Mouse (Mus musculus) intestine, postnatal 0 days (tissue): ENCODE measurements around the gene Utp20. TPM values are rescaled to one million over a fixed set of nuclear protein-coding genes. Genes with fewer than 3 reads are reported as not detected.
"Not testable (repeated sequence)": the region's sequence is repeated elsewhere in the genome, so short reads cannot be mapped to it uniquely, and the experiment has no call there.

ENCODE experiments used
- ATAC-seq: fragments of 200-750 bp; cut with Nextera tagmentation; 2 replicates; pipeline ENCODE4 v1.8.0; 2017; ENCODE audit warnings: mild to moderate bottlenecking, moderate TSS enrichment, moderate library complexity
- H3K27ac ChIP-seq: fragments of 300-500 bp; sonication (generic); 2 replicates; pipeline ENCODE4 v1.5.1; 2014; ENCODE audit warnings: mild to moderate bottlenecking, low read depth, low read length, moderate library complexity
- H3K27me3 ChIP-seq: fragments of 300-500 bp; sonication (generic); replicated peaks from 2 replicates; pipeline ENCODE4 v1.6.1; 2014; ENCODE audit warnings: low read length, mixed read lengths; ENCODE audit not compliant: control insufficient read depth, insufficient read depth
- H3K36me3 ChIP-seq: fragments of 300-500 bp; sonication (generic); 2 replicates; pipeline ENCODE4 v1.6.1; 2014; ENCODE audit warnings: mild to moderate bottlenecking, moderate library complexity; ENCODE audit not compliant: control insufficient read depth, insufficient read depth
- H3K4me1 ChIP-seq: fragments of 300-500 bp; sonication (generic); replicated peaks from 2 replicates; pipeline ENCODE4 v1.6.1; 2014; ENCODE audit warnings: antibody characterized with exemption, low read length, mixed read lengths; ENCODE audit not compliant: control insufficient read depth, insufficient read depth
- H3K4me2 ChIP-seq: fragments of 300-500 bp; sonication (generic); replicated peaks from 2 replicates; pipeline ENCODE4 v1.6.1; 2014; ENCODE audit warnings: low read depth, mild to moderate bottlenecking, moderate library complexity
- H3K4me3 ChIP-seq: fragments of 300-500 bp; sonication (generic); 2 replicates; pipeline ENCODE4 v1.5.1; 2014; ENCODE audit warnings: low read depth, low read length
- H3K9ac ChIP-seq: fragments of 300-500 bp; sonication (generic); 2 replicates; pipeline ENCODE4 v1.6.1; 2014; ENCODE audit warnings: mild to moderate bottlenecking, low read depth, low read length
- H3K9me3 ChIP-seq: fragments of 300-500 bp; sonication (generic); 2 replicates; pipeline ENCODE4 v1.6.1; 2016; ENCODE audit warnings: mixed run types; ENCODE audit not compliant: control insufficient read depth
- CTCF ChIP-seq: sonication (generic); IDR thresholded peaks from 2 replicates; pipeline ENCODE4 v1.5.1; 2016; ENCODE audit warnings: low read depth, mild to moderate bottlenecking, control low read depth, antibody characterized with exemption, moderate library complexity
- WGBS: fragments of 180-500 bp; shearing (Covaris S2); extraction: QIAGEN DNeasy Blood & Tissue Kit; methylation state at CpG from one replicate; pipeline ENCODE4 v1.1.7; 2014; 5-methylcytosine and 5-hydroxymethylcytosine counted together
- polyA plus RNA-seq: library from polyadenylated mRNA; unstranded; fragments of >200 nt; fragmentation: Nextera tagmentation; extraction: Ambion mirVana; gene quantifications from 2 replicates; pipeline ENCODE4 v1.2.1, GENCODE M21; 2015

Gene Utp20
- polyA plus RNA-seq, 1 experiment from 2014 or later, result 4.6 TPM

DNA sequence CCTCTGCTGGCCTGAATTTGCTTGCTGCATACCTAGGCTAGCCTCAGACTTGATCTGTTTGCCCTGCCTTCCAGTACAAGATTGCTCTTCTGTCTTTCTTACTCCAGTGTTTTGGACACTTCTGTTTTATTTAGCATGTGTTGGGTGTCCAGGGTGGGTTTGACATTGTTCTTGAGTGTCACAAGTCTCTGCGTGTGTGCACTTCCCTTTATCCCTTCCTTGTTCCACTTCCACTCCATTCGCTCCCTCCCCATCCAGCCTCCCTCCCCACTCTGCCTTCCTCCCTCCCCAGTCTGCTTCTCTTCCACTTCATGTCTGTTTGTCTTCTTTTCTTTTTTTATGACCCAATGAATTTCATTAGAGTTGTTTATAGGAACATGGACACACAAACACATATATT lies 85.2 kb downstream of the Utp20 start:
- 84% methylated on average over 2 of the region's 2 CpGs for WGBS
- TF ChIP-seq CTCF, result no peak
- no peak overlapping the region for H3K27ac ChIP-seq
- no peak for ATAC-seq
- no peak overlapping the region for H3K4me2 ChIP-seq
- peaks cover 51% of the 10 kb centered on the region for H3K36me3 ChIP-seq
- H3K27me3 ChIP-seq, result no peaks in the 10 kb centered on the region
- H3K9ac ChIP-seq, result no peak overlapping the region
- H3K9me3 ChIP-seq, result no peaks in the 10 kb centered on the region
- no peak overlapping the region for H3K4me3 ChIP-seq
- no peaks in the 10 kb centered on the region for H3K4me1 ChIP-seq

DNA sequence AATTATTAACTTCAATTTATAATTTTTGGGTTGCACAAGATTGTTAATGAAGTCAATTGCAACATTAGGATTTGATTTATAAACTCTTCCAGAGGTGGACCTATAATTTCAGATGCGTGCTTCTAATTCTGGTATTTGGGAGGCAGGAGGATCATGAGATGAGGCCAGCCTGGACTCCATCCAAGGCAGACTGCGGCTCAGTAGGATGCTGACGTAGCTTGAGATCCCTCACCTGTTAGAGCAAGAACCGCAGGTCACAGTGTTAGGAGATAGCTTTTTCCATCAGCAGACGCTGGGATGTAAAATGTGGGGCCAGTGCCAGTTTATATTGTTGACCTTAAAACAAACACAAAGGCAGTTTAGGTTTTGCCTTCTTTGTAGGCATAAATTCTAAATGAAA lies 85.8 kb downstream of the Utp20 start:
- 80% methylated on average over 5 of the region's 5 CpGs for WGBS
- no peak for ATAC-seq
- peaks cover 52% of the 10 kb centered on the region for H3K36me3 ChIP-seq

DNA sequence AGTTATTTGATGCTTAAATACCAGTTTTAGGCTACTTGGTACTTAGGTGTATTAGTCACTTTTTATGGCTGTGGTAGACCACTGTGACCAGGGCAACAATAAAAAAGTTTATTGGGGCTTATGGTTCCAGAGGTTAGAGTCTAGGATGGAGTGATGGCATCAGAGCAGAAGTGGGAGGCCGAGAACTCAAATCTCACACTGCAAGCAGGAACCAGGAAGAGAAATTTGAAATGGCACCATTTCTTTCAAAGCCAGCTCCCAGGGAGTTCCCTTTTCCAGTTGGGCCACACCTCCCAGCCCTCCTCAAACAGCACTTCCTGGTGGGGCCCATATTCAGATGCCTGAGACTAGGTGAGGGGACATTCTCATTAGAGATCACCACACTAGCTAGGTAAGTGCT lies 86.8 kb downstream of the Utp20 start:
- 50% methylated on average over 1 of the region's 1 CpGs for WGBS
- Histone ChIP-seq H3K4me1 (no peaks in the 10 kb centered on the region), H3K4me2 (no peak overlapping the region), H3K27me3 (no peaks in the 10 kb centered on the region), H3K9ac (no peak overlapping the region), H3K4me3 (no peak overlapping the region), H3K27ac (no peak overlapping the region), H3K36me3 (peaks cover 44% of the 10 kb centered on the region), H3K9me3 (no peaks in the 10 kb centered on the region)
- peak; percentile 83 for ATAC-seq
- TF ChIP-seq CTCF, result no peak

More for the DNA sequence above, 85.8 kb downstream of the Utp20 start:
- H3K4me1 ChIP-seq, result no peaks in the 10 kb centered on the region
- no peak overlapping the region for H3K4me3 ChIP-seq
- no peak overlapping the region for H3K4me2 ChIP-seq
- H3K9me3 ChIP-seq, result no peaks in the 10 kb centered on the region
- no peaks in the 10 kb centered on the region for H3K27me3 ChIP-seq
- TF ChIP-seq CTCF, result no peak
- H3K27ac ChIP-seq, result no peak overlapping the region
- no peak overlapping the region for H3K9ac ChIP-seq

DNA sequence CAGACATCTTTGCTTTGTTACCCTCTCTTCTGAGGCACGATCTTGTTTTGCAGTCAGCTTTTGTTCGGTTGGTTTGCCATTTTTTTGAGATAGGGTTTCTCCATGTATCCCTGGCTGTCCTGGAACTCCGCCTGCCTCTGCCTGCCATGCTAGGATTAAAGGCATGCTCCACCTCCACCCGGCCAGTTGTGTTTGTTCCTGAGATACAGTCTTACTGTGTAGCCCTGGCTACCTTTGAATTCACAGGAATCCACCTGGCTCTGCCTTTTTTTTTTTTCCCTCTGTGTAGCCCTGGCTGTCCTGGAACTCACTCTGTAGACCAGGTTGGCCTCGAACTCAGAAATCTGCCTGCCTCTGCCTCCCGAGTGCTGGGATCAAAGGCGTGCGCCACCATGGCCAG lies 87.5 kb downstream of the Utp20 start:
- peaks cover 37% of the 10 kb centered on the region for H3K36me3 ChIP-seq
- not testable (repeated sequence) for ATAC-seq
- 97% methylated on average over 8 of the region's 8 CpGs for WGBS

DNA sequence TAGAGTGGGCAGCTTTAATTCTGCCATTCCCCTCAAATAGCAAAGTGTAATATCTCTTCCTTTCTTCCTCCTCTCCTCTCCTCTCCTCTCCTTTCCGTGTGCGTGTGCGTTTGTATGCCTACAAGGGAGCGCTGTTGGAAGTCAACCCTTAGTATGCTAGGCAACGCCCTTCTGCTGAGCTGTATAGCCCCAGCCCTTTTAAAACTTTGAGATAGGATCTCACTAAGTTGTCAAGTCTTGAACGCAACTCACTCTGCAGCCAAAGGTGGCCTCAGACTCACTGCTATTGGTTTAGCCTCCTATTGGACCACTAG lies 94.3 kb downstream of the Utp20 start:
- peak overlapping the region; percentile 80 for H3K4me2 ChIP-seq
- peak overlapping the region; percentile 100 for H3K4me3 ChIP-seq
- no peaks in the 10 kb centered on the region for H3K27me3 ChIP-seq
- H3K36me3 ChIP-seq, result peaks cover 9% of the 10 kb centered on the region
- H3K9ac ChIP-seq, result peak overlapping the region; percentile 95
- WGBS, result 1% methylated on average over 6 of the region's 6 CpGs
- no peaks in the 10 kb centered on the region; the same call in 1 of the 2 replicates for H3K4me1 ChIP-seq
- no peaks in the 10 kb centered on the region for H3K9me3 ChIP-seq
- peak; percentile 51; the same call in 1 of the 2 replicates for ATAC-seq
- peak overlapping the region; percentile 95 for H3K27ac ChIP-seq
- TF ChIP-seq CTCF, result no peak

More for the DNA sequence above, 87.5 kb downstream of the Utp20 start:
- not testable (repeated sequence) for H3K4me1 ChIP-seq, H3K4me2 ChIP-seq, H3K9ac ChIP-seq, H3K27me3 ChIP-seq, H3K27ac ChIP-seq, H3K4me3 ChIP-seq, H3K9me3 ChIP-seq

DNA sequence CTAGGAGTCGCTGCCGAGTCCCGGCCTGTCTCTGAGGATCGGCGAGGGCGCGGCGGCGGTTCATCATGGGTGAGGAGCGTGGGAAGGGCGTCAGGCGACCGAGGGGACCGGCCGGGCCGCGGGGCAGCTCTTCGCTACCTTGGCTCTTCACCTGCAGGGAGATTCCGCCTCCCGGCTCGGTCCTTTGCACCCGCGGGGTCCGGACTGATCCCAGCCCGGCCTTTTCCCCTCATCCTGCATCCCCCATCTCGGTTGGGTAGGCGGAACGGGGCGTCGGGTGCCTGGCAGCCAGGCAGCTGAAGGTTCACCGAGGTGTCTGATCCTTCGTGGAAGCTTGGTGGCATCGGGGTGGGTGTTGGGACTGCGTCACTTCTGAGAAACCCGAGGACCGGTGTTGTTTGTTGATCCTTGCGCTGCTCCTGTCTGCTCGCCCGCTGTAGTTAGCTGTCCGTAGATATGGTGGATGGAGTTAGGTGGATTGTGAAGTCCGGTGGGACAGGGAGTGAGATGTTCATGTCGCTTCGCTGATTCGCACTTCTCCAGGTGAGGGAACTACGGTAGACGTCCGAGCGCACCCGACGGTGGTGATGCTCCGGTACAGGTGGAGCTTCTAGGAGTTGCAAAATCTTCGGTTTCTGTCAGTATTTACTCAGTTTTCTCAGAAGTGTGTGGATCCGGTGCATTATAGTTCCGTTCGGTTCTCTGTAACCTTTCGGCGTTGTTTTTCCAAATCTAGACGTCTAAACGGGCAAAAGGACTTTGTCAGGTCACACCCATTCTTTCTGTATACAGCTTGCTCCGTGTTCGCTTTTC lies 94.9 kb downstream of the Utp20 start:
- Histone ChIP-seq H3K27me3 (no peaks in the 10 kb centered on the region), H3K4me3 (peak overlapping the region; percentile 100), H3K9ac (peak overlapping the region; percentile 95), H3K9me3 (no peaks in the 10 kb centered on the region), H3K4me2 (peak overlapping the region; percentile 80), H3K36me3 (peaks cover 4% of the 10 kb centered on the region; the same call in 1 of the 2 replicates), H3K4me1 (no peaks in the 10 kb centered on the region; the same call in 1 of the 2 replicates), H3K27ac (peak overlapping the region; percentile 95)
- peak; percentile 45 for TF ChIP-seq CTCF
- under 1% methylated on average over 60 of the region's 61 CpGs for WGBS
- ATAC-seq, result peak; percentile 10; the same call in 1 of the 2 replicates
